Mouse (Mus musculus): ENCODE results near the gene Mrpl51.

DNA sequence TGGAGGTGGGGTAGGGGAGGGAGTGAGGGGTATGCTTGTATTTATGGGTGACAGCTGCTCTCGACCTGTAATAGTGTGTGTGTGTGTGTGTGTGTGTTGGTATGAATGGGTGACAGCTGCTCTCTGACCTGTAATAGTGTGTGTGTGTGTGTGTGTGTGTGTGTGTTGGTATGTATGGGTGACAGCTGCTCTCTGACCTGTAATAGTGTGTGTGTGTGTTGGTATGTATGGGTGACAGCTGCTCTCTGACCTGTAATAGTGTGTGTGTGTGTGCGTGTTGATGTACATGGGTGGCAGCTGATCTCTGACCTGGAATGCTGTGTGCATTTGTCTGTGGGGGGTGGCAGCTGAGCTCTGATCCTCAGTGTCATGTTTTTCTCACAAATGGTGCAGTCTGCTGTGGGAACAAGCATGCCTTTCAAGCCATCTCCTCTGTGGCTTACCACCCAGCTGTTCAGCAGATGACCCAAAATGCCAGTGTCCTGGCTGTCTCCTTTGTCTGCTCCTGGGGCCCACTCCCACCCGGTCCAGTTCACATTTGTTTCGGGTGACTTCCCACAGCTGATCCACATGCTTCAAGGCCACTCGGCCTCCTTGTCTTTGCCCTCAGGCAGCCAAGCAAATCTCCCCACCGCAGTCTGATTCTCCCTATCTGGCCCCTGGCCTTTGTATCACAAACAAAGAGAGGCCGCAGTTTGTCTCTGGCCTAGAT is 34.5 kb upstream of the Mrpl51 start:
- TF ChIP-seq CTCF (IDR thresholded peaks at IDR 0.05; ENCODE audit: low read depth, low read length) (no peak), POLR2A (IDR thresholded peaks at IDR 0.05; ENCODE audit: borderline replicate concordance, low read depth, low read length) (no peak)
